Mouse (Mus musculus): ENCODE measurements at regions not wholly inside any gene's neighbourhood (a gene's known extent, or its start where the extent isn't known, plus 50 kb on each side); places are given as distances from the start of the nearest gene placed in this dataset.

- no peak for DNase-seq
- intact Hi-C loops (cut with DNase I) = no loop called here
Measured at GRCm38 (mm10) chr9:113430411-113430810, 277.6 kb downstream of the Pdcd6ip start.

- no peak for DNase-seq
- intact Hi-C loops (cut with DNase I) = no loop called here
Measured at GRCm38 (mm10) chr9:113427281-113427680, 280.8 kb downstream of the Pdcd6ip start.

GRCm38 (mm10) chr9:113426324-113426723 lies 281.7 kb downstream of the Pdcd6ip start:
- intact Hi-C loops (cut with DNase I) = no loop called here
- DNase-seq = no peak

GRCm38 (mm10) chr9:113421645-113422044 lies 286.4 kb downstream of the Pdcd6ip start:
- DNase-seq = no peak
- intact Hi-C loops (cut with DNase I) = no loop called here

DNA sequence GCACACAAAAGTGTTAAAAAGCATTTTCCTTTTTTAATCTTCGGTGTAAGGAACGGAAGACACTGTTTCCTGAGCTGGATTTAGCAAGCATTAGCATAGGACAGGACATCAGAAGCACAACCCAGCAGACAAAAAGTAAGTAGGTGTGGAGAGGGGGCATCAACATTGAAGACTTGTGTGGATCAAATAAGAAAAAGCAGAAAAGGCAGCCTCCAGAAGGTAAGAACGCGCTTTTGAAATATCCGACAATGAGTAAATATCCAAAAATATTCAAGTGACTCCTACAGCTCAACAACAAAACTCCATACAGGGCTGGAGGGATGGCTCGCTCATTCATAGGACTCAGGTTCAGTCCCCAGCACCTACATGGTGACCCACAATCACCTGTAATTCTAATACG lies 286.9 kb downstream of the Pdcd6ip start:
- DNase-seq = no peak
- intact Hi-C loops (cut with DNase I) = no loop called here

GRCm38 (mm10) chr9:113419801-113420200 lies 288.3 kb downstream of the Pdcd6ip start:
- no peak for DNase-seq
- intact Hi-C loops (cut with DNase I) = loop anchor here (5.0 kb wide), 1 partner anchor 208 kb away; no protein-coding TSS in a partner anchor

GRCm38 (mm10) chr9:113417106-113417505 lies 291.0 kb downstream of the Pdcd6ip start:
- no peak for DNase-seq
- intact Hi-C loops (cut with DNase I) = loop anchor here (5.0 kb wide), 1 partner anchor 210 kb away; no protein-coding TSS in a partner anchor

DNA sequence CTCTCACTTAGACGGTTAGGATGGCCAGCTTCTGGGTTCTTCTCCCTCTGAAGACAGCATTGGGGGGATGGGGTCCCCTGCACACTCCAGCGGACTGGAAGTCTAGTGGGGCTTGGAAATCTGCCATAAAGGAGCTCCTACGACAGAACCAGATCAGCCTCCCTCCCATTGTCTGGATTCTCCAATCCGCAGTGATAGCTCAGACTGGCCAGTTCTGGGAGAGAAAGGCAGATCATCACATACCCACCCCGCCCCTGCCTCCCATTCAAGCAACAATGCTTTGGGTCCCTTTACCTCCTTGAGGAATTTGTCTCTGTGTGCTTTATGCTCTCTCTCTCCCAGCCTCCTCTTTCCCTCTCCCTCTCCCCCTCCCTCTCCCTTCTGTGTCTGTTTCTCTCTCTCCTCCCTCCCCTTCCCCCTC lies 292.5 kb downstream of the Pdcd6ip start:
- intact Hi-C loops (cut with DNase I) = loop anchor here (5.0 kb wide), 1 partner anchor 212 kb away; no protein-coding TSS in a partner anchor
- no peak for DNase-seq

- DNase-seq = no peak
- intact Hi-C loops (cut with DNase I) = loop anchor here (5.0 kb wide), 1 partner anchor 213 kb away; no protein-coding TSS in a partner anchor
Measured at GRCm38 (mm10) chr9:113414690-113415089, 293.4 kb downstream of the Pdcd6ip start.

DNA sequence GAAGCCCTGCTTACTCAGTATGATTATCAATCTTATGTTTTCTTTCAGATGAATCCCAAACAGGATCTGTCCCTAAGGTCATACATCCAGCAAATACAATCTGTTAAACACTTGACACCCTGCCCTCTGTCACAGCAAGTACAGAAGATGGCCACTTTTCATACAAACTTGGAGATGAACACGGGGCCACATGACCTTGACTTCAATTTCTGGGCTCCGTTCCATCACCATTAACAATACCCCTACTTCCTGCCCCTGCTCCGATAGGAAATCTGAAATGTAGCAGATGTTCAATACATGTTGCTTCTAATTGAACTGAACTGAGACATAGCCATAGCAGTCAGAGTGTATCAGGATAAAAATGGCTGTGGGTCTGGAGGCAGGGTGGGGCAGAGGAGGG lies 294.2 kb downstream of the Pdcd6ip start:
- no peak for DNase-seq
- intact Hi-C loops (cut with DNase I) = no loop called here

- DNase-seq = no peak
- intact Hi-C loops (cut with DNase I) = no loop called here
Measured at GRCm38 (mm10) chr9:113411638-113412037, 296.4 kb downstream of the Pdcd6ip start.

GRCm38 (mm10) chr9:113408521-113408920 lies 299.5 kb downstream of the Pdcd6ip start:
- DNase-seq = no peak
- intact Hi-C loops (cut with DNase I) = no loop called here

DNA sequence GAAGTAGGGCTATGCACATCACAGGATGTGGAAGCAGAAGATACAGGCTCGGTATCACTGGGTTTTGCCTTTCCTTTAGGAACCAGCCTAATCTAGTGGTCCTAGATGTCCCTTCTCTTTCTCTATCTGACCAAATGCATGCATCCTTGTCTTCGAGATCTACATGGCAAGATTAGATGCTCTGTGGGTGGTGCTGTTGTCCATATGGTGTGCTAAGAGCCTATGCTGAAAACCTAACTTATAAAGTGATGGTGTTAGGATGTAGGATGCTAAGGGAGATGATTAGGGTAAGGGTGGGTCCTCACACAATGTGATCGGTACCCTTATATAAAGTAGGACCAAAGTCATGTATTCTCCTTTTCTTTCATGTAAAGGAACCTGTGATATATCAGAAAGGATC lies 313.7 kb downstream of the Pdcd6ip start:
- DNase-seq = no peak
- intact Hi-C loops (cut with DNase I) = no loop called here

GRCm38 (mm10) chr9:113387356-113387755 lies 320.7 kb downstream of the Pdcd6ip start:
- DNase-seq = no peak
- intact Hi-C loops (cut with DNase I) = no loop called here

GRCm38 (mm10) chr9:113381591-113382110 lies 326.4 kb downstream of the Pdcd6ip start:
- DNase-seq = no peak
- intact Hi-C loops (cut with DNase I) = no loop called here

DNA sequence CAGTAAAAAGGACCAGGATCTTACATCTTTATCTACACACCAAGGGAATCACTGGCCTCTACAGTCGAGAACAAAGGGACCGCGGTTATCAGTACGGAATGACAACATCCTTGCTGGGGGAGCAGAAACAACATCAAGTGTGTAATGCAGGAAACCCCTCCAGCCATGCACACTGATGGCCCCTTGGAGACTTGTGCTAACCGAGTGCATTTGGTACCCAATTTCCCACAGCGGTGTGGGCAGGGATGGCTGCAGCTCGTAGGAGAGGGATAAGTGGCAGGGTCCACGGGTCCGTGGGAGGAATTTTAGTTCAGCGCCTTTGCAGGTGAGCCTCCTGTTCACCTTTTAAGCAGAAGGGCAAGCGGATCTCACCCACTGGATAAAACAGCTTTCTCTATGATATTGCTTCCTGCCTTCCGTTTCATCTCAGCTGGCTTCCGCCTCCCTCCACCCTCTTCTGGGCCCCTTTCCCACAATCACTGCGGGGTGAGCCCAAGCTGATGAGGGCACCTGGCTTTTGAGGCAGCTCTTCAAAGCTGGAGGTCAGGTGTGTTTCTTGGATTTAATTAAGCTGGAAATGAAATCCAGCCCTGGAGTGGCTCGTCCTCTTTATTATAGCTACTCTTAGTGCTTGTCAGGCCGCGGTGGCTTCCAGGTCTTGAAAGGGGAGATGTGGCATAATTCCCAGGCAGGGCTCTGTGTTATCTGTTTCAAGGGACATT lies 327.5 kb downstream of the Pdcd6ip start:
- no peak for DNase-seq
- intact Hi-C loops (cut with DNase I) = no loop called here

DNA sequence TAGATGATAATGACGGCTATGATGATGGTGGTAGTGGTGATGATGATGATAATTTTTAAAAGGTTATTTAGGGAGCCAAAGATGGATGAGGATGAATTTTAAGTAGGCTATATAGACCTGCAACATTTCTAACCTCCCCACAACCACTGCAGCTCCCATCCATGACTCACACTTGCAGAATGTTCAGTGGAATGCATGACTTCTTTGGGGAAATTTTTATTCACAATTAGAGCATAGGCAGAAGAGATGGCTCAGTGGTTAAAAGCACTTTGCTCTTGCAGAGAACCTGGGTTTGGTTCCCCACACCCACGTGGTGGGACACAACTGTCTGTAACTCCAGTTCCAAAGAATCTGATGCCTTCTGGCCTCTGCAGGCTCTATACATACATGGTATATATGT lies 329.5 kb downstream of the Pdcd6ip start:
- no peak for DNase-seq
- intact Hi-C loops (cut with DNase I) = no loop called here

DNA sequence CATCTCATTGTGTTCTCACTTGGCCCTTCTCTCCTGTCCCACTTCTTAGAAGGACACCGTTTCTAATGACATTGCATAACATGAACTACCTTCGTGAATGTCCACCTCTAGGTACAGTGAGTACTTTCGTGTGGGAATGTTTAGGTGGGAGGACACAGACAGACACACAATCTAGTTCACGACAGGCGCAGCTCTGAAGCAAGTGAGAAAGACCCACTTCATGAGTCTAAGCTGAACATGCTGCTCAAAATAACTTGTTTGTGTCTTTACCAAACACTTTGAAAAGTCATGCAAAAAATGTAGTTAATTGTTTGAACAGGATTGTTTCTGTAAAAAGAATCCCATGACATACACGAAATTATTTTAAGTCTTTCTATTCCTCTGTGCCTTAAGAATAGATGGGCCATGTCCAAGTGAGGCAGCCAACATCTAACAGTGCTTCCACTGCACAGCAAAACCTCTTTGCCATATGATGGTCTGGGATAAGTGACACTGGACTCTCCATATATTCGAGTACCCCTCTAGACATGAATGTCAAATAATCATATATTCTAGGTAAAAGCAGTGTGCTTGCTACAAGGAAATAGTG lies 336.2 kb downstream of the Pdcd6ip start:
- intact Hi-C loops (cut with DNase I) = no loop called here
- DNase-seq = no peak

GRCm38 (mm10) chr9:113347942-113348341 lies 360.1 kb downstream of the Pdcd6ip start:
- no peak for DNase-seq
- intact Hi-C loops (cut with DNase I) = no loop called here

- no peak for DNase-seq
- intact Hi-C loops (cut with DNase I) = no loop called here
Measured at GRCm38 (mm10) chr9:113346531-113346930, 361.5 kb downstream of the Pdcd6ip start.

DNA sequence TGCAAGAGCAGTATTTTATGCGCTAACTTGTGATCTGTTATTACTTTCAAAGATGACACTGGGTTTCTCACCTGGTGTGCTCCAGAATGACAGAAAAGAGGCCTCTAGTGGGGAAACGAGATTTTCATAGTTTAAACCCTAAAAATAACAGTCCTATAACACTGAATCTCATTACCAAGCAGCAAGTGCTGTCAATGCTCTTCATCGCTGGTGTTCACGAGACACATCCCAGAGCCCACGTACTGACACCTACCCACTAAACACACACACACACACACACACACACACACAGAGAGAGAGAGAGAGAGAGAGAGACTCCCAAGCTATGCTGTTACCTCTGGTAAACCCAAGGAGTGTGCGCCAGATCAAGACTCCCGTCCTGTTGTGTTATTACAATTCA lies 365.9 kb downstream of the Pdcd6ip start:
- intact Hi-C loops (cut with DNase I) = no loop called here
- no peak for DNase-seq

DNA sequence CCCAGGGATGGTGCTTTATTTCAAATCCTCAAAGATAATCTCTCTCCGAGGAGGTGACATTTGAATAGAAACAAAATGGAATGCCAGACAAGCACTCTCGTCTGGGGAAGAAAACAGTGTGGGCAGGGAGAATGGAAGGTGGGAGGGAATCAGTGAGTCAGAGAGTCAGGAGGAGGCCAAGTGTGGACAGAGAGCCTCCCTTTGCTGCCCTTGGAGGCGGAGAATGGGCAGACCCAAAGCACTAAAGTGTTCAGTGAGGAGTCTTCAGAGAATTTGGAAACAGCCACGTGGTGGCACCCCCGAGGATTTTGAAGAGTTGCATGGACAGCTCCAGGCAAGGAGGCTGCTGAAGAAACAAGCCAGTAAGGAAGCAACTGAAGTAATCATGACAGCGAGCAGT lies 367.2 kb downstream of the Pdcd6ip start:
- DNase-seq = no peak

More for the DNA sequence above, 367.2 kb downstream of the Pdcd6ip start:
- intact Hi-C loops (cut with DNase I) = no loop called here

All from gastrocnemius, postnatal 36 days (tissue).